Mouse (Mus musculus) lung, adult 2 months (tissue): ENCODE data around the gene Ptprd.

Experiments used
- CTCF ChIP-seq: fragments of 200-500 bp; IDR thresholded peaks from 2 replicates; pipeline ENCODE4 v1.5.1; 2011; ENCODE audit warnings: mild to moderate bottlenecking, low read length, control low read depth; ENCODE audit not compliant: insufficient read depth
- POLR2A ChIP-seq: fragments of 200-500 bp; IDR thresholded peaks from 2 replicates; pipeline ENCODE4 v1.6.1; 2011; ENCODE audit warnings: low read depth, mild to moderate bottlenecking, control low read depth, low read length, borderline replicate concordance; ENCODE audit errors: extremely low read depth

- TF ChIP-seq POLR2A (no peak), CTCF (no peak)
These were observed 1921.3 kb downstream of the Ptprd start for GRCm38 (mm10) chr4:76290484-76290818.
